Mouse (Mus musculus) lung, embryonic 14.5 days (tissue): ENCODE data around the gene Zc3h18. TPM values are rescaled to one million over a fixed set of nuclear protein-coding genes. Genes with fewer than 3 reads are reported as not detected.

Experiments
- ATAC-seq: fragments of 200-750 bp; cut with Nextera tagmentation; 2 replicates; pipeline ENCODE4 v1.8.0; 2017; ENCODE audit warnings: mild to moderate bottlenecking, moderate TSS enrichment, moderate library complexity; ENCODE audit not compliant: insufficient read depth
- DNase-seq: peaks from one replicate; pipeline ENCODE4 v3.0.0-alpha.2; 2015
- H3K27ac ChIP-seq: fragments of 300-500 bp; sonication (generic); 2 replicates; pipeline ENCODE4 v1.5.1; 2014; ENCODE audit warnings: low read depth, mild to moderate bottlenecking, moderate library complexity
- H3K27me3 ChIP-seq: fragments of 300-500 bp; sonication (generic); 2 replicates; pipeline ENCODE4 v1.6.1; 2014; ENCODE audit warnings: low read length, control low read depth; ENCODE audit not compliant: insufficient read depth
- H3K36me3 ChIP-seq: fragments of 300-500 bp; sonication (generic); 2 replicates; pipeline ENCODE4 v1.6.1; 2014; ENCODE audit warnings: control low read depth; ENCODE audit not compliant: insufficient read depth
- H3K4me1 ChIP-seq: fragments of 300-500 bp; sonication (generic); 2 replicates; pipeline ENCODE4 v1.6.1; 2014; ENCODE audit warnings: antibody characterized with exemption, control low read depth; ENCODE audit not compliant: insufficient read depth
- H3K4me2 ChIP-seq: fragments of 300-500 bp; sonication (generic); 2 replicates; pipeline ENCODE4 v1.6.1; 2014; ENCODE audit warnings: mild to moderate bottlenecking
- H3K4me3 ChIP-seq: fragments of 300-500 bp; sonication (generic); 2 replicates; pipeline ENCODE4 v1.5.1; 2014; ENCODE audit warnings: low read depth, low read length
- H3K9ac ChIP-seq: fragments of 300-500 bp; sonication (generic); 2 replicates; pipeline ENCODE4 v1.6.1; 2014
- H3K9me3 ChIP-seq: fragments of 300-500 bp; sonication (generic); 2 replicates; pipeline ENCODE4 v1.6.1; 2016; ENCODE audit warnings: low read depth, low read length, control low read depth
- CTCF ChIP-seq: IDR thresholded peaks from 2 replicates; pipeline ENCODE4 v1.5.1; 2016; ENCODE audit warnings: antibody characterized with exemption, low read depth
- WGBS: fragments of 180-500 bp; shearing (Covaris S2); extraction: QIAGEN DNeasy Blood & Tissue Kit; methylation state at CpG from one replicate; pipeline ENCODE4 v1.1.7; 2014; 5-methylcytosine and 5-hydroxymethylcytosine counted together
- polyA plus RNA-seq: library from polyadenylated mRNA; unstranded; fragments of >200 nt; fragmentation: Nextera tagmentation; extraction: Ambion mirVana; gene quantifications from 2 replicates; pipeline ENCODE4 v1.2.1, GENCODE M21; 2014

The Zc3h18 gene
- polyA plus RNA-seq, 1 experiment from 2014 or later: 44.3 TPM

GRCm38 (mm10) chr8:122405146-122405805 is 28.9 kb downstream of the Zc3h18 start:
- DNase-seq (no peak), ATAC-seq (no peak)
- Histone ChIP-seq H3K9me3 (no peaks in the 10 kb centered on the region), H3K36me3 (peaks cover 99% of the 10 kb centered on the region), H3K27me3 (no peaks in the 10 kb centered on the region), H3K4me2 (no peak overlapping the region), H3K4me1 (no peaks in the 10 kb centered on the region), H3K27ac (no peak overlapping the region), H3K9ac (no peak overlapping the region), H3K4me3 (no peak overlapping the region)
- TF ChIP-seq CTCF: no peak
- WGBS: 86% methylated on average over 9 of the region's 9 CpGs

- Histone ChIP-seq H3K4me2 (no peak overlapping the region), H3K9me3 (no peaks in the 10 kb centered on the region), H3K4me3 (no peak overlapping the region), H3K36me3 (peaks cover 99% of the 10 kb centered on the region), H3K9ac (no peak overlapping the region), H3K4me1 (no peaks in the 10 kb centered on the region), H3K27ac (no peak overlapping the region), H3K27me3 (no peaks in the 10 kb centered on the region)
- ATAC-seq: no peak
- WGBS: 90% methylated on average over 7 of the region's 7 CpGs
- no peak for DNase-seq
- TF ChIP-seq CTCF: no peak
Measured at GRCm38 (mm10) chr8:122407678-122408077, 31.3 kb downstream of the Zc3h18 start.

DNA sequence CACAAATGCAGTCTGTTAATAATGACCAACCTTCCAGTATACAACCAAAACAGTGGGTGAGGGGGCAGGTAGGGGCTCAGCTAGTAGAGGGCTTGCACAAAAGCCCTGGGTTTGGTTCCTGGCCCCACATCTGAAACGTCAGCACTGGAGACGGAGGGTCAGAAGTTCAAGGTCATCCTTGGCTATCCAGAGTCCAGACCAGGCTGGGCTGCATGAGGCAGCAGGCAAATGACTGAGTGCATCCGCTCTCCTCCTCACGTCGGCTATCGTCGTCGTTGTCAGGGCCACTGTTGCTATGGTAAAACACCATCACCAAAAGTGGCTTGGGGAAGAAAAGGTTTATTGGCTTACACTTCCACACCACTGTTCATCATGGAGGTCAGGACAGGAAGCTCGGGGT is 37.9 kb downstream of the Zc3h18 start:
- H3K27ac ChIP-seq: no peak overlapping the region
- no peaks in the 10 kb centered on the region for H3K27me3 ChIP-seq
- no peaks in the 10 kb centered on the region for H3K9me3 ChIP-seq
- WGBS: 80% methylated on average over 9 of the region's 9 CpGs
- TF ChIP-seq CTCF: no peak
- H3K4me3 ChIP-seq: no peak overlapping the region
- H3K4me2 ChIP-seq: no peak overlapping the region
- ATAC-seq (no peak), DNase-seq (no peak)
- H3K9ac ChIP-seq: no peak overlapping the region
- peaks cover 98% of the 10 kb centered on the region for H3K36me3 ChIP-seq
- no peaks in the 10 kb centered on the region for H3K4me1 ChIP-seq

DNA sequence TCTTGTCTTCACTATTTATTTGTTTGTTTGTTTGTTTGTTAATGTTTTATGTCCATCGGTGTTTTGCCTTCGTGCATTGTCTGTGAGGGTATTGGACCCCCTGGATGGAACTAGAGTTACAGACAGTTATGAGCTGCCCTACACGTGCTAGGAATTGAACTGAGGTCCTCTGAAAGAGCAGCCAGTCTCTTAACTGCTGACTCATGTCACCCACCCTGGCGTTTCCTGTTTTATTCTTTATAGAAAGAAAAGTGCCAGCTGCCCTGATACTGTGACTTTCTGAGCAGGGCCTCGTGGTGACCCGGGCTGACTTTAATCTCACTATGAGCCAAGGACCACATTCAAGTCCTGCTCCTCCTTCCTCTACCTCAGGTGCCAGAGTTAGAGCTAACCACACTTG is 39.1 kb downstream of the Zc3h18 start:
- no peak for TF ChIP-seq CTCF
- Histone ChIP-seq H3K36me3 (peaks cover 86% of the 10 kb centered on the region), H3K27me3 (no peaks in the 10 kb centered on the region), H3K9me3 (no peaks in the 10 kb centered on the region), H3K4me2 (no peak overlapping the region), H3K4me1 (no peaks in the 10 kb centered on the region), H3K27ac (no peak overlapping the region), H3K4me3 (no peak overlapping the region), H3K9ac (no peak overlapping the region)
- no peak for ATAC-seq
- WGBS: 80% methylated on average over 6 of the region's 6 CpGs
- DNase-seq: no peak

DNA sequence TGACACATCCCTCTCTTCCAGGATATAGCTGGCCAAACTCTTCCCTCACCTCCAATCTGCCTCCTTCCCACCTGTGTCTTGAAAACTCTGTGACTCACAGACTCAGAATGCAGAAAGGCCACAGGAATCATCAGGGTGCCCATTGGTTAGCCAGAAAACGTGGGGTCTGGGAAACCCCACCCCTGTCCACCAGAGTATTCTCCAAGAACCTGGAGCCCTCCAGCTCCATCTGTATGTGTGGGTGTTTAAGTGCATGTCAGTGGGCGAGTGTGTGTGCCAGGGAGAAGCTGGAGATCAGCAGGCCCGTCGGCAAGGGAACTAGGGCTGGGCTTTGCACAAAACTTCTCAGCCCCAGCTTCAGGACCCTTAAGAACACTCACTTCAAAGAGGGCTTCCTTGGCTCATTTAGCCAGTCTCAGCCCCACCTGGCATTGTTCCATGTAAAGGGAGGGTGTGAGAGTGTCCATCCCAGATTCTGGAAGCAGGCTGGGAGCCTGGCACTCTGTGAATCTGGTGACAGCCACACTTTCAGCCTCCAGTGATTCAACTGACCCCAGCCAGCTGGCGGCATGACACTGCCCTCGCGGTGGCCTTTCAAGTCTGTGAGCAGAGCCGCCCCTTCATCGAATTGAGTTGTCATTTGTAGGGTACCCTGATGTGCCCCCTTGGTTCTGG is 43.6 kb downstream of the Zc3h18 start:
- Histone ChIP-seq H3K4me3 (no peak overlapping the region), H3K36me3 (peaks cover 42% of the 10 kb centered on the region), H3K9me3 (no peaks in the 10 kb centered on the region), H3K27me3 (no peaks in the 10 kb centered on the region), H3K4me1 (no peaks in the 10 kb centered on the region), H3K4me2 (no peak overlapping the region), H3K27ac (no peak overlapping the region; the same call in 1 of the 2 replicates), H3K9ac (no peak overlapping the region)
- DNase-seq (peak; percentile 66), ATAC-seq (no peak)
- no peak for TF ChIP-seq CTCF
- WGBS: 52% methylated on average over 9 of the region's 9 CpGs

GRCm38 (mm10) chr8:122421376-122422070 is 45.1 kb downstream of the Zc3h18 start, which contains the start of gene Il17c:
Gene Il17c (plus strand): TSS chr8:122422020.
- TF ChIP-seq CTCF: no peak
- Histone ChIP-seq H3K27ac (no peak within 1 kb of the TSS), H3K9me3 (no peaks in the 10 kb centered on the region), H3K9ac (no peak within 1 kb of the TSS), H3K27me3 (no peaks in the 10 kb centered on the region), H3K4me1 (no peaks in the 10 kb centered on the region), H3K36me3 (peaks cover 32% of the 10 kb centered on the region), H3K4me3 (no peak within 1 kb of the TSS), H3K4me2 (no peak within 1 kb of the TSS)
- ATAC-seq: no peak
- no peak for DNase-seq
- 77% methylated on average over 14 of the region's 14 CpGs for WGBS

DNA sequence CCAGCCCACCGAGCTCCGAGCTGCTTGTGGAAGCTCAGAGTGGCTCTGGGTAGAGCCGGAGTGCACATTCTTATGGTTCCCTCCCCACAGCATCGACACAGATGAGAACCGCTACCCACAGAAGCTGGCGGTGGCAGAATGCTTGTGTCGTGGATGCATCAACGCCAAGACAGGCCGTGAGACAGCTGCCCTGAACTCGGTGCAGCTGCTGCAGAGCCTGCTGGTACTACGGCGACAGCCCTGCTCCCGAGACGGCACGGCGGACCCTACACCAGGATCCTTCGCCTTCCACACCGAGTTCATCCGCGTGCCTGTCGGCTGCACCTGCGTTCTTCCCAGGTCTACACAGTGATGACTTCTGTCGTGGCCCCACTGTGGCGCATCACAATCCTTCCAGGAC is 46.8 kb downstream of the Zc3h18 start:
- ATAC-seq: no peak
- TF ChIP-seq CTCF: no peak

More for the DNA sequence above, 46.8 kb downstream of the Zc3h18 start:
- Histone ChIP-seq H3K27me3 (no peaks in the 10 kb centered on the region), H3K9me3 (no peaks in the 10 kb centered on the region), H3K9ac (no peak overlapping the region), H3K27ac (no peak overlapping the region), H3K36me3 (peaks cover 15% of the 10 kb centered on the region), H3K4me3 (no peak overlapping the region), H3K4me2 (no peak overlapping the region), H3K4me1 (no peaks in the 10 kb centered on the region)
- 76% methylated on average over 24 of the region's 24 CpGs for WGBS
- DNase-seq: no peak
